Mouse (Mus musculus) hindbrain, embryonic 14.5 days (tissue): ENCODE results near the gene Siglec1. TPM values are rescaled to one million over a fixed set of nuclear protein-coding genes. Genes with fewer than 3 reads are reported as not detected.

Experiments
- ATAC-seq: fragments of 200-750 bp; cut with Nextera tagmentation; 2 replicates; pipeline ENCODE4 v1.8.0; 2017; ENCODE audit warnings: moderate number of reproducible peaks, mild to moderate bottlenecking, moderate TSS enrichment, moderate library complexity; ENCODE audit not compliant: low FRiP score
- DNase-seq: peaks from one replicate; pipeline ENCODE4 v3.0.0-alpha.2; 2015; ENCODE audit warnings: low spot score
- H3K27ac ChIP-seq: fragments of 300-500 bp; sonication (generic); 2 replicates; pipeline ENCODE4 v1.5.1; 2014; ENCODE audit warnings: mild to moderate bottlenecking, moderate library complexity
- H3K27me3 ChIP-seq: fragments of 300-500 bp; sonication (generic); 2 replicates; pipeline ENCODE4 v1.6.1; 2014; ENCODE audit warnings: mild to moderate bottlenecking, low read length, mixed read lengths; ENCODE audit not compliant: control insufficient read depth, insufficient read depth
- H3K36me3 ChIP-seq: fragments of 300-500 bp; sonication (generic); replicated peaks from 2 replicates; pipeline ENCODE4 v1.6.1; 2014; ENCODE audit not compliant: control insufficient read depth, insufficient read depth
- H3K4me1 ChIP-seq: fragments of 300-500 bp; sonication (generic); replicated peaks from 2 replicates; pipeline ENCODE4 v1.6.1; 2014; ENCODE audit warnings: antibody characterized with exemption, low read length, mixed read lengths; ENCODE audit not compliant: control insufficient read depth, insufficient read depth
- H3K4me2 ChIP-seq: fragments of 300-500 bp; sonication (generic); replicated peaks from 2 replicates; pipeline ENCODE4 v1.6.1; 2014; ENCODE audit warnings: mild to moderate bottlenecking, moderate library complexity
- H3K4me3 ChIP-seq: fragments of 300-500 bp; sonication (generic); replicated peaks from 2 replicates; pipeline ENCODE4 v1.5.1; 2014; ENCODE audit warnings: mild to moderate bottlenecking, low read length
- H3K9ac ChIP-seq: fragments of 300-500 bp; sonication (generic); 2 replicates; pipeline ENCODE4 v1.6.1; 2014
- H3K9me3 ChIP-seq: fragments of 300-500 bp; sonication (generic); 2 replicates; pipeline ENCODE4 v1.6.1; 2016; ENCODE audit warnings: low read length; ENCODE audit not compliant: control insufficient read depth
- WGBS: fragments of 180-500 bp; shearing (Covaris S2); extraction: QIAGEN DNeasy Blood & Tissue Kit; methylation state at CpG from one replicate; pipeline ENCODE4 v1.1.7; 2014; 5-methylcytosine and 5-hydroxymethylcytosine counted together
- polyA plus RNA-seq: library from polyadenylated mRNA; unstranded; fragments of >200 nt; fragmentation: Nextera tagmentation; extraction: Ambion mirVana; gene quantifications from 2 replicates; pipeline ENCODE4 v1.2.1, GENCODE M21; 2014

Siglec1 gene
- polyA plus RNA-seq, 1 experiment from 2014 or later = 0.39 TPM

- Histone ChIP-seq H3K27me3 (peaks cover 22% of the 10 kb centered on the region), H3K27ac (no peak overlapping the region), H3K9me3 (no peaks in the 10 kb centered on the region), H3K9ac (no peak overlapping the region), H3K36me3 (no peaks in the 10 kb centered on the region), H3K4me3 (no peak overlapping the region), H3K4me1 (no peaks in the 10 kb centered on the region), H3K4me2 (no peak overlapping the region)
- DNase-seq = no peak
- ATAC-seq = no peak
- 82% methylated on average over 9 of the region's 9 CpGs for WGBS
These were observed 41.4 kb downstream of the Siglec1 start for GRCm38 (mm10) chr2:131044989-131045720.

- H3K4me3 ChIP-seq = no peak overlapping the region
- no peaks in the 10 kb centered on the region for H3K9me3 ChIP-seq
- H3K4me1 ChIP-seq = no peaks in the 10 kb centered on the region
- WGBS = 13% methylated on average over 7 of the region's 7 CpGs
- H3K9ac ChIP-seq = no peak overlapping the region
- no peaks in the 10 kb centered on the region for H3K36me3 ChIP-seq
- DNase-seq (no peak), ATAC-seq (no peak)
- peaks cover 27% of the 10 kb centered on the region for H3K27me3 ChIP-seq
- no peak overlapping the region for H3K4me2 ChIP-seq
- H3K27ac ChIP-seq = no peak overlapping the region
These were observed 42.2 kb downstream of the Siglec1 start for GRCm38 (mm10) chr2:131044354-131044852.

GRCm38 (mm10) chr2:131042988-131043387 lies 43.6 kb downstream of the Siglec1 start, which contains the start of gene Gfra4:
TSS of gene Gfra4 (minus strand) at chr2:131043088.
- 75% methylated on average over 2 of the region's 2 CpGs for WGBS
- peak within 1 kb of the TSS; percentile 81; the same call in 1 of the 2 replicates for H3K9ac ChIP-seq
- ATAC-seq = no peak
- H3K27ac ChIP-seq = no peak within 1 kb of the TSS
- H3K4me1 ChIP-seq = no peaks in the 10 kb centered on the region
- H3K36me3 ChIP-seq = no peaks in the 10 kb centered on the region
- DNase-seq = no peak
- H3K27me3 ChIP-seq = peaks cover 27% of the 10 kb centered on the region
- H3K4me3 ChIP-seq = peak within 1 kb of the TSS; percentile 65
- no peaks in the 10 kb centered on the region for H3K9me3 ChIP-seq
- H3K4me2 ChIP-seq = peak within 1 kb of the TSS; percentile 91

GRCm38 (mm10) chr2:131040854-131041825 lies 45.4 kb downstream of the Siglec1 start:
- Histone ChIP-seq H3K36me3 (no peaks in the 10 kb centered on the region), H3K27me3 (peaks cover 27% of the 10 kb centered on the region), H3K4me2 (peak overlapping the region; percentile 91), H3K27ac (peak overlapping the region; percentile 72), H3K4me1 (no peaks in the 10 kb centered on the region), H3K9ac (peak overlapping the region; percentile 81), H3K4me3 (peak overlapping the region; percentile 65), H3K9me3 (no peaks in the 10 kb centered on the region)
- 3% methylated on average over 110 of the region's 115 CpGs for WGBS
- DNase-seq = peak; percentile 79
- ATAC-seq = peak; percentile 87

GRCm38 (mm10) chr2:131038675-131039074 lies 47.9 kb downstream of the Siglec1 start:
- Histone ChIP-seq H3K27me3 (peaks cover 27% of the 10 kb centered on the region), H3K4me2 (no peak overlapping the region), H3K27ac (no peak overlapping the region), H3K36me3 (no peaks in the 10 kb centered on the region), H3K4me3 (no peak overlapping the region), H3K9me3 (no peaks in the 10 kb centered on the region), H3K4me1 (no peaks in the 10 kb centered on the region), H3K9ac (no peak overlapping the region)
- ATAC-seq (no peak), DNase-seq (no peak)
- WGBS = 86% methylated on average over 5 of the region's 5 CpGs

GRCm38 (mm10) chr2:131038197-131038596 lies 48.4 kb downstream of the Siglec1 start:
- no peak for ATAC-seq
- Histone ChIP-seq H3K27me3 (peaks cover 27% of the 10 kb centered on the region), H3K9me3 (no peaks in the 10 kb centered on the region), H3K9ac (no peak overlapping the region), H3K36me3 (no peaks in the 10 kb centered on the region), H3K27ac (no peak overlapping the region), H3K4me3 (no peak overlapping the region), H3K4me2 (no peak overlapping the region), H3K4me1 (no peaks in the 10 kb centered on the region)
- 91% methylated on average over 6 of the region's 6 CpGs for WGBS
- no peak for DNase-seq

GRCm38 (mm10) chr2:131037226-131037990 lies 49.2 kb downstream of the Siglec1 start:
- Histone ChIP-seq H3K4me3 (no peak overlapping the region), H3K4me1 (no peaks in the 10 kb centered on the region), H3K9ac (no peak overlapping the region), H3K27ac (no peak overlapping the region), H3K27me3 (peaks cover 21% of the 10 kb centered on the region), H3K4me2 (no peak overlapping the region), H3K9me3 (no peaks in the 10 kb centered on the region), H3K36me3 (no peaks in the 10 kb centered on the region)
- ATAC-seq = no peak
- 66% methylated on average over 17 of the region's 17 CpGs for WGBS
- no peak for DNase-seq

- H3K36me3 ChIP-seq = no peaks in the 10 kb centered on the region
- H3K27ac ChIP-seq = no peak overlapping the region
These were observed 49.8 kb downstream of the Siglec1 start for GRCm38 (mm10) chr2:131036757-131037156.

More at GRCm38 (mm10) chr2:131036757-131037156, 49.8 kb downstream of the Siglec1 start:
- Histone ChIP-seq H3K4me3 (no peak overlapping the region), H3K4me1 (no peaks in the 10 kb centered on the region), H3K27me3 (peaks cover 14% of the 10 kb centered on the region; the same call in 1 of the 2 replicates), H3K4me2 (no peak overlapping the region), H3K9ac (no peak overlapping the region), H3K9me3 (no peaks in the 10 kb centered on the region)
- DNase-seq = no peak
- no peak for ATAC-seq
